Mouse (Mus musculus) CH12.LX (cell line): ENCODE measurements around the gene Fli1. TPM values are rescaled to one million over a fixed set of nuclear protein-coding genes. Genes with fewer than 3 reads are reported as not detected.

Source experiments
- DNase-seq: peaks from one replicate; pipeline ENCODE4 v3.0.0-alpha.2; 2013; ENCODE audit errors: extremely low read depth
- H3K27ac ChIP-seq: 2 replicates; pipeline ENCODE4 v1.5.1; 2012; ENCODE audit warnings: low read depth, mild to moderate bottlenecking, control low read depth, moderate library complexity; ENCODE audit not compliant: insufficient read depth
- H3K27me3 ChIP-seq: replicated peaks from 2 replicates; pipeline ENCODE3; 2012; ENCODE audit warnings: inconsistent platforms
- H3K36me3 ChIP-seq, 2 experiments: replicated peaks in 1 of 2; 2 replicates each; pipeline versions ENCODE3 to v1.6.1; 2012; ENCODE audit warnings: inconsistent platforms in 1 of 2, low read length in 1 of 2, mild to moderate bottlenecking in 1 of 2, mixed read lengths in 1 of 2, moderate library complexity in 1 of 2; ENCODE audit not compliant: control insufficient read depth in 1 of 2, insufficient read depth in 1 of 2
- H3K4me1 ChIP-seq, 2 experiments: 2 replicates each; pipeline ENCODE4 v1.6.1; 2012; ENCODE audit warnings: inconsistent platforms in 1 of 2, moderate library complexity in 1 of 2; ENCODE audit not compliant: insufficient read depth in 2 of 2, control insufficient read depth in 1 of 2
- H3K4me2 ChIP-seq: 2 replicates; pipeline ENCODE4 v1.6.1; 2012; ENCODE audit warnings: low read depth, mild to moderate bottlenecking, control low read depth; ENCODE audit not compliant: poor library complexity, insufficient read depth, severe bottlenecking
- H3K4me3 ChIP-seq, 3 experiments: fragments of 150-350 bp in 1 of 3; sonication (generic) in 1 of 3; replicated peaks in 1 of 3; 2 replicates each; pipeline versions ENCODE3 to v1.5.1; 2011 to 2012; ENCODE audit warnings: low read depth in 2 of 3, low read length in 2 of 3, mild to moderate bottlenecking in 2 of 3, moderate library complexity in 2 of 3, control low read depth in 1 of 3, improper control_type of control experiment in 1 of 3, inconsistent platforms in 1 of 3, mixed read lengths in 1 of 3; ENCODE audit not compliant: poor library complexity in 1 of 3
- H3K79me2 ChIP-seq: replicated peaks from 2 replicates; pipeline ENCODE4 v1.6.1; 2012; ENCODE audit warnings: mild to moderate bottlenecking, moderate library complexity; ENCODE audit not compliant: control insufficient read depth, poor library complexity, insufficient read depth, severe bottlenecking; ENCODE audit errors: extremely low read depth
- H3K9ac ChIP-seq: 2 replicates; pipeline ENCODE4 v1.6.1; 2012; ENCODE audit warnings: low read depth, mild to moderate bottlenecking, control low read depth, moderate library complexity; ENCODE audit not compliant: insufficient read depth
- H3K9me3 ChIP-seq: replicated peaks from 2 replicates; pipeline ENCODE3; 2012; ENCODE audit warnings: low read length, inconsistent platforms, mixed read lengths
- BHLHE40 ChIP-seq: IDR thresholded peaks from 2 replicates; pipeline ENCODE4 v1.6.1; 2011; ENCODE audit warnings: mild to moderate bottlenecking, low read depth, low read length, improper control_type of control experiment
- CHD1 ChIP-seq: IDR thresholded peaks from 2 replicates; pipeline ENCODE4 v1.6.1; 2012; ENCODE audit warnings: low read depth, low read length, improper control_type of control experiment, inconsistent platforms
- CHD2 ChIP-seq: IDR thresholded peaks from 2 replicates; pipeline ENCODE4 v1.6.1; 2011; ENCODE audit warnings: low read length, improper control_type of control experiment
- CTCF ChIP-seq, 2 experiments: IDR thresholded peaks in 1 of 2; conservative IDR thresholded peaks in 1 of 2; 2 replicates each; pipeline ENCODE4 v1.5.1; 2011 to 2012; ENCODE audit warnings: low read depth in 2 of 2, low read length in 2 of 2, improper control_type of control experiment in 1 of 2, inconsistent platforms in 1 of 2, mild to moderate bottlenecking in 1 of 2, moderate library complexity in 1 of 2
- E2F4 ChIP-seq: IDR thresholded peaks from 2 replicates; pipeline ENCODE4 v1.6.1; 2011; ENCODE audit warnings: low read depth, low read length, improper control_type of control experiment; ENCODE audit not compliant: insufficient replicate concordance
- ELF1 ChIP-seq: IDR thresholded peaks from 2 replicates; pipeline ENCODE4 v1.6.1; 2014; ENCODE audit warnings: low read depth, mild to moderate bottlenecking, inconsistent platforms, low read length, improper control_type of control experiment
- EP300 ChIP-seq: IDR thresholded peaks from 2 replicates; pipeline ENCODE4 v1.6.1; 2011; ENCODE audit warnings: low read length, improper control_type of control experiment
- ETS1 ChIP-seq: conservative IDR thresholded peaks from 2 replicates; pipeline ENCODE4 v1.6.1; 2012; ENCODE audit warnings: low read depth, mild to moderate bottlenecking, inconsistent platforms, low read length, improper control_type of control experiment, moderate library complexity
- GABPA ChIP-seq: IDR thresholded peaks from 2 replicates; pipeline ENCODE4 v1.6.1; 2012; ENCODE audit warnings: low read depth, low read length, improper control_type of control experiment, inconsistent platforms; ENCODE audit not compliant: insufficient replicate concordance
- HCFC1 ChIP-seq: IDR thresholded peaks from 2 replicates; pipeline ENCODE4 v1.6.1; 2012; ENCODE audit warnings: low read depth, mild to moderate bottlenecking, inconsistent platforms, low read length, improper control_type of control experiment
- JUN ChIP-seq: IDR thresholded peaks from 2 replicates; pipeline ENCODE4 v1.6.1; 2011; ENCODE audit warnings: low read depth, mild to moderate bottlenecking, low read length, improper control_type of control experiment, moderate library complexity; ENCODE audit not compliant: insufficient read depth
- JUND ChIP-seq: conservative IDR thresholded peaks from 2 replicates; pipeline ENCODE4 v1.6.1; 2011; ENCODE audit warnings: low read depth, low read length, improper control_type of control experiment
- MAFK ChIP-seq: IDR thresholded peaks from 2 replicates; pipeline ENCODE4 v1.6.1; 2011; ENCODE audit warnings: low read length, improper control_type of control experiment; ENCODE audit not compliant: insufficient replicate concordance
- MAX ChIP-seq: IDR thresholded peaks from 2 replicates; pipeline ENCODE4 v1.6.1; 2011; ENCODE audit warnings: low read length, improper control_type of control experiment
- MAZ ChIP-seq: IDR thresholded peaks from 2 replicates; pipeline ENCODE4 v1.6.1; 2012; ENCODE audit warnings: low read depth, mild to moderate bottlenecking, inconsistent platforms, low read length, improper control_type of control experiment, moderate library complexity
- MEF2A ChIP-seq: IDR thresholded peaks from 2 replicates; pipeline ENCODE4 v1.6.1; 2014; ENCODE audit warnings: low read depth, mild to moderate bottlenecking, inconsistent platforms, low read length, improper control_type of control experiment, borderline replicate concordance
- MXI1 ChIP-seq: IDR thresholded peaks from 2 replicates; pipeline ENCODE4 v1.6.1; 2011; ENCODE audit warnings: mild to moderate bottlenecking, low read depth, low read length, improper control_type of control experiment
- MYC ChIP-seq: IDR thresholded peaks from 2 replicates; pipeline ENCODE4 v1.6.1; 2011; ENCODE audit warnings: low read depth, mild to moderate bottlenecking, improper control_type of control experiment, low read length
- NELFE ChIP-seq: IDR thresholded peaks from 2 replicates; pipeline ENCODE4 v1.6.1; 2011; ENCODE audit warnings: low read depth, low read length, improper control_type of control experiment
- NRF1 ChIP-seq: IDR thresholded peaks from 2 replicates; pipeline ENCODE4 v1.6.1; 2014; ENCODE audit warnings: low read depth, mild to moderate bottlenecking, inconsistent platforms, low read length, improper control_type of control experiment, moderate library complexity
- PAX5 ChIP-seq: IDR thresholded peaks from 2 replicates; pipeline ENCODE4 v1.6.1; 2012; ENCODE audit warnings: low read length, inconsistent platforms, mixed read lengths
- POLR2A ChIP-seq: IDR thresholded peaks from 2 replicates; pipeline ENCODE4 v1.6.1; 2011; ENCODE audit warnings: low read depth, mild to moderate bottlenecking, improper control_type of control experiment, low read length
- RAD21 ChIP-seq: IDR thresholded peaks from 2 replicates; pipeline ENCODE4 v1.6.1; 2011; ENCODE audit warnings: low read depth, mild to moderate bottlenecking, low read length, improper control_type of control experiment, moderate library complexity
- RCOR1 ChIP-seq: conservative IDR thresholded peaks from 2 replicates; pipeline ENCODE4 v1.6.1; 2012; ENCODE audit warnings: low read depth, mild to moderate bottlenecking, inconsistent platforms, low read length, improper control_type of control experiment
- SIN3A ChIP-seq: IDR thresholded peaks from 2 replicates; pipeline ENCODE4 v1.6.1; 2012; ENCODE audit warnings: low read length, improper control_type of control experiment, inconsistent platforms
- SMC3 ChIP-seq: IDR thresholded peaks from 2 replicates; pipeline ENCODE4 v1.6.1; 2011; ENCODE audit warnings: low read depth, low read length, improper control_type of control experiment
- TBP ChIP-seq: conservative IDR thresholded peaks from 2 replicates; pipeline ENCODE4 v1.6.1; 2011; ENCODE audit warnings: low read depth, low read length, improper control_type of control experiment
- TCF12 ChIP-seq: IDR thresholded peaks from 2 replicates; pipeline ENCODE4 v1.6.1; 2014; ENCODE audit warnings: low read depth, mild to moderate bottlenecking, inconsistent platforms, low read length, improper control_type of control experiment
- UBTF ChIP-seq: IDR thresholded peaks from 2 replicates; pipeline ENCODE4 v1.6.1; 2012; ENCODE audit warnings: low read depth, mild to moderate bottlenecking, inconsistent platforms, low read length, improper control_type of control experiment, moderate library complexity
- USF1 ChIP-seq: IDR thresholded peaks from 2 replicates; pipeline ENCODE4 v1.6.1; 2014; ENCODE audit warnings: low read depth, mild to moderate bottlenecking, inconsistent platforms, low read length, improper control_type of control experiment
- USF2 ChIP-seq: conservative IDR thresholded peaks from 2 replicates; pipeline ENCODE4 v1.6.1; 2011; ENCODE audit warnings: low read depth, low read length, improper control_type of control experiment
- ZC3H11A ChIP-seq: IDR thresholded peaks from 2 replicates; pipeline ENCODE4 v1.6.1; 2012; ENCODE audit warnings: low read depth, mild to moderate bottlenecking, inconsistent platforms, low read length, improper control_type of control experiment
- ZMIZ1 ChIP-seq: IDR thresholded peaks from 2 replicates; pipeline ENCODE4 v1.6.1; 2012; ENCODE audit warnings: low read depth, mild to moderate bottlenecking, inconsistent platforms, low read length, improper control_type of control experiment
- ZNF384 ChIP-seq: IDR thresholded peaks from 2 replicates; pipeline ENCODE4 v1.6.1; 2012; ENCODE audit warnings: low read depth, low read length, improper control_type of control experiment, inconsistent platforms
- dilution Hi-C: fragments of 300-500 bp; cut with MboI; formaldehyde crosslinking; loops from 2 replicates; pipeline ENCODE4 v1.14.3; 2020; ENCODE audit warnings: low sequenced_read_pairs; ENCODE audit not compliant: extremely low pct_unique_long_range_greater_than_20kb, extremely low pct_ligation_motif_present
- in situ Hi-C: fragments of 300-500 bp; cut with MboI; formaldehyde crosslinking; loops from 3 replicates; pipeline ENCODE4 v1.14.3; 2019; ENCODE audit warnings: low sequenced_read_pairs, low pct_ligation_motif_present, low pct_unique_long_range_greater_than_20kb, mixed read lengths
- polyA plus RNA-seq: library from polyadenylated mRNA; unstranded; fragments of >175 nt; gene quantifications from 2 replicates; pipeline ENCODE4 v1.2.1, GENCODE M21; 2012; ENCODE audit warnings: low read depth; ENCODE audit not compliant: insufficient read length
- total RNA-seq, 2 experiments: library from RNA; depleted of rRNA; stranded (reverse); fragments of 300-350 nt in 1 of 2; fragments of >200 nt in 1 of 2; gene quantifications; 2 replicates each; pipeline ENCODE4 v1.2.3; 2012 to 2014

Gene Fli1
- total and polyA plus RNA-seq, 3 experiments = 20.3 to 29.3 (median 20.8) TPM

GRCm38 (mm10) chr9:32541223-32541901 lies 1.3 kb downstream of the Fli1 start (continued):
- 0 out of 2 replicates have a peak, but pooled peaks have one; percentile 64 for TF ChIP-seq ZNF384
- TF ChIP-seq SIN3A = no peak
- TF ChIP-seq HCFC1 = no peak

GRCm38 (mm10) chr9:32540406-32541222 lies 2.0 kb downstream of the Fli1 start:
- DNase-seq = no peak
- in situ Hi-C loops = no loop called here
- TF ChIP-seq HCFC1 (0 out of 2 replicates have a peak, but pooled peaks have one; percentile 30), POLR2A (no peak; the same call in 1 of the 2 replicates), GABPA (no peak), CTCF (conservative IDR thresholded peaks at IDR 0.05 in 1 of 2, IDR thresholded peaks at IDR 0.05 in 1 of 2; ENCODE audit: low read depth in 2 of 2, low read length in 2 of 2) (no peak), USF1 (no peak), ZMIZ1 (no peak; the same call in 1 of the 2 replicates), CHD2 (no peak), NELFE (no peak), MEF2A (no peak), JUND (no peak), TCF12 (no peak; the same call in 1 of the 2 replicates), JUN (no peak), ZNF384 (no peak), ETS1 (no peak), BHLHE40 (no peak), MYC (no peak), TBP (no peak), RAD21 (no peak), USF2 (no peak), MAX (no peak), MXI1 (0 out of 2 replicates have a peak, but pooled peaks have one; percentile 18), NRF1 (no peak), ZC3H11A (no peak), CHD1 (0 out of 2 replicates have a peak, but pooled peaks have one; percentile 5), SIN3A (peak; percentile 62), E2F4 (no peak), SMC3 (no peak), UBTF (peak; percentile 88), ELF1 (peak; percentile 45; the same call in 1 of the 2 replicates), PAX5 (no peak), MAFK (no peak), RCOR1 (0 out of 2 replicates have a peak, but pooled peaks have one; percentile 5), EP300 (no peak), MAZ (no peak)

More at GRCm38 (mm10) chr9:32540406-32541222, 2.0 kb downstream of the Fli1 start:
- H3K36me3 ChIP-seq = peaks cover 0 to 3% of the 10 kb centered on the region in 2 experiments
- dilution Hi-C loops = no loop called here
- H3K9me3 ChIP-seq = peaks cover 6% of the 10 kb centered on the region
- H3K4me2 ChIP-seq = 0 out of 2 replicates have a peak overlapping the region, but pooled peaks have one; percentile 18
- H3K27ac ChIP-seq = peak overlapping the region; percentile 87
- peak overlapping the region; percentile 87 to 96 (median 92) for H3K4me3 ChIP-seq
- peaks cover 46% of the 10 kb centered on the region for H3K79me2 ChIP-seq
- H3K4me1 ChIP-seq = peaks cover 11 to 38% of the 10 kb centered on the region in 2 experiments
- no peaks in the 10 kb centered on the region for H3K27me3 ChIP-seq
- H3K9ac ChIP-seq = peak overlapping the region; percentile 99
